Mouse (Mus musculus) brown adipose tissue, adult 24 weeks (tissue): ENCODE measurements around the gene Eif4e1b. TPM values are rescaled to one million over a fixed set of nuclear protein-coding genes. Genes with fewer than 3 reads are reported as not detected.
A peak's percentile ranks its signal among the peaks of the same experiment; 100 is the strongest.

ENCODE experiments used
- H3K27ac ChIP-seq: fragments of 200-500 bp; replicated peaks from 2 replicates; pipeline ENCODE4 v1.5.1; 2012; ENCODE audit warnings: low read depth, mild to moderate bottlenecking, low read length
- H3K4me1 ChIP-seq: fragments of 200-500 bp; 2 replicates; pipeline ENCODE4 v1.6.1; 2012; ENCODE audit warnings: low read length, mixed read lengths; ENCODE audit not compliant: control insufficient read depth, insufficient read depth, insufficient read length
- H3K4me3 ChIP-seq: fragments of 200-500 bp; 2 replicates; pipeline ENCODE4 v1.5.1; 2012; ENCODE audit warnings: low read depth, mild to moderate bottlenecking, low read length, moderate library complexity; ENCODE audit not compliant: insufficient read depth
- polyA plus RNA-seq: library from polyadenylated mRNA; stranded (reverse); fragments of >200 nt; gene quantifications from 2 replicates; pipeline ENCODE4 v1.2.4, GENCODE M21; 2012; ENCODE audit not compliant: missing spikeins, insufficient read depth, insufficient read length

The Eif4e1b gene
- not detected in 2 replicates for polyA plus RNA-seq

GRCm38 (mm10) chr13:54783698-54784097, at the start of gene Eif4e1b:
Eif4e1b (plus strand) TSS chr13:54783998.
- H3K27ac ChIP-seq: no peak within 1 kb of the TSS
- H3K4me1 ChIP-seq: no peaks in the 10 kb centered on the region
- no peak within 1 kb of the TSS for H3K4me3 ChIP-seq

GRCm38 (mm10) chr13:54736931-54737330, 46.9 kb upstream of the Eif4e1b start:
- no peak overlapping the region for H3K4me3 ChIP-seq
- H3K4me1 ChIP-seq: no peaks in the 10 kb centered on the region
- H3K27ac ChIP-seq: no peak overlapping the region

- peak overlapping the region; percentile 35; the same call in 1 of the 2 replicates for H3K4me3 ChIP-seq
- H3K27ac ChIP-seq: no peak overlapping the region
- H3K4me1 ChIP-seq: no peaks in the 10 kb centered on the region
These were observed 46.1 kb upstream of the Eif4e1b start for GRCm38 (mm10) chr13:54737488-54738212.

GRCm38 (mm10) chr13:54738213-54738601, 45.6 kb upstream of the Eif4e1b start:
- no peak overlapping the region for H3K27ac ChIP-seq
- peak overlapping the region; percentile 3; the same call in 1 of the 2 replicates for H3K4me3 ChIP-seq
- no peaks in the 10 kb centered on the region for H3K4me1 ChIP-seq

GRCm38 (mm10) chr13:54746110-54746509, 37.7 kb upstream of the Eif4e1b start:
- H3K27ac ChIP-seq: no peak overlapping the region
- H3K4me1 ChIP-seq: no peaks in the 10 kb centered on the region
- H3K4me3 ChIP-seq: no peak overlapping the region

GRCm38 (mm10) chr13:54746896-54747295, 36.9 kb upstream of the Eif4e1b start:
- no peak overlapping the region for H3K27ac ChIP-seq
- H3K4me1 ChIP-seq: no peaks in the 10 kb centered on the region
- no peak overlapping the region for H3K4me3 ChIP-seq

- Histone ChIP-seq H3K4me3 (no peak overlapping the region), H3K4me1 (no peaks in the 10 kb centered on the region), H3K27ac (no peak overlapping the region)
These were observed 35.6 kb upstream of the Eif4e1b start for GRCm38 (mm10) chr13:54748190-54748589.

GRCm38 (mm10) chr13:54748721-54749060, 35.1 kb upstream of the Eif4e1b start:
- H3K4me1 ChIP-seq: no peaks in the 10 kb centered on the region
- H3K4me3 ChIP-seq: no peak overlapping the region
- no peak overlapping the region for H3K27ac ChIP-seq

- Histone ChIP-seq H3K4me1 (no peaks in the 10 kb centered on the region), H3K27ac (no peak overlapping the region), H3K4me3 (peak overlapping the region; percentile 29)
These were observed 34.5 kb upstream of the Eif4e1b start for GRCm38 (mm10) chr13:54749061-54749863.

GRCm38 (mm10) chr13:54749864-54750411, 33.9 kb upstream of the Eif4e1b start, which contains the start of gene Gprin1:
Gprin1 (minus strand) TSS chr13:54749874.
- Histone ChIP-seq H3K4me3 (peak within 1 kb of the TSS; percentile 29), H3K27ac (no peak within 1 kb of the TSS), H3K4me1 (no peaks in the 10 kb centered on the region)

- Histone ChIP-seq H3K27ac (no peak overlapping the region), H3K4me1 (no peaks in the 10 kb centered on the region), H3K4me3 (no peak overlapping the region)
These were observed 33.1 kb upstream of the Eif4e1b start for GRCm38 (mm10) chr13:54750699-54751098.

GRCm38 (mm10) chr13:54752656-54753055, 31.1 kb upstream of the Eif4e1b start:
- H3K4me1 ChIP-seq: no peaks in the 10 kb centered on the region
- H3K4me3 ChIP-seq: no peak overlapping the region
- H3K27ac ChIP-seq: no peak overlapping the region

GRCm38 (mm10) chr13:54753733-54754132, 30.1 kb upstream of the Eif4e1b start:
- Histone ChIP-seq H3K4me1 (peaks cover 2% of the 10 kb centered on the region; the same call in 1 of the 2 replicates), H3K27ac (no peak overlapping the region), H3K4me3 (no peak overlapping the region)

- Histone ChIP-seq H3K27ac (no peak overlapping the region), H3K4me1 (peaks cover 2% of the 10 kb centered on the region; the same call in 1 of the 2 replicates), H3K4me3 (no peak overlapping the region)
These were observed 29.4 kb upstream of the Eif4e1b start for GRCm38 (mm10) chr13:54754169-54755080.
